Mouse (Mus musculus) erythroid progenitor cell, adult 5-6 weeks (primary cell): ENCODE data around the gene Scnn1b. TPM values are rescaled to one million over a fixed set of nuclear protein-coding genes. Genes with fewer than 3 reads are reported as not detected.

Experiments used
- ATAC-seq: replicated peaks from 2 replicates; pipeline ENCODE4 v1.8.0; 2016; ENCODE audit warnings: moderate number of reproducible peaks, mild to moderate bottlenecking, moderate TSS enrichment, inconsistent platforms; ENCODE audit not compliant: poor library complexity, low FRiP score, severe bottlenecking
- total RNA-seq, 2 experiments: library from RNA; stranded (forward) in 1 of 2; stranded (reverse) in 1 of 2; fragments of 150-400 nt in 1 of 2; fragments of 186-747, 209-891 nt in 1 of 2; gene quantifications; 2 replicates each; pipeline versions ENCODE4 v1.2.3 to v1.2.4; 2015 to 2017; ENCODE audit warnings: low replicate concordance in 2 of 2

Scnn1b gene
- total RNA-seq, 2 experiments from 2014 or later, result not detected

GRCm38 (mm10) chr7:121906879-121907278 is 42.0 kb downstream of the Scnn1b start:
- no peak for ATAC-seq

- no peak for ATAC-seq
Observed at GRCm38 (mm10) chr7:121912250-121912649, 47.4 kb downstream of the Scnn1b start.

GRCm38 (mm10) chr7:121913944-121914343 is 49.1 kb downstream of the Scnn1b start:
- ATAC-seq, result no peak

- no peak for ATAC-seq
Observed at GRCm38 (mm10) chr7:121924361-121924760, 59.5 kb downstream of the Scnn1b start.

GRCm38 (mm10) chr7:121927882-121928281 is 63.0 kb downstream of the Scnn1b start:
- no peak for ATAC-seq

GRCm38 (mm10) chr7:121931246-121931645 is 66.4 kb downstream of the Scnn1b start:
- no peak for ATAC-seq

- ATAC-seq, result no peak
Observed at GRCm38 (mm10) chr7:121933675-121934074, 68.8 kb downstream of the Scnn1b start.

- ATAC-seq, result no peak
Observed at GRCm38 (mm10) chr7:121934346-121934745, 69.5 kb downstream of the Scnn1b start.

- no peak for ATAC-seq
Observed at GRCm38 (mm10) chr7:121935906-121936794, 71.3 kb downstream of the Scnn1b start.

- ATAC-seq, result no peak
Observed at GRCm38 (mm10) chr7:121936861-121937630, 72.2 kb downstream of the Scnn1b start.

- ATAC-seq, result no peak
Observed at GRCm38 (mm10) chr7:121938124-121938891, 73.5 kb downstream of the Scnn1b start.

- ATAC-seq, result no peak
Observed at GRCm38 (mm10) chr7:121939244-121939643, 74.4 kb downstream of the Scnn1b start.

GRCm38 (mm10) chr7:121939729-121940128 is 74.9 kb downstream of the Scnn1b start:
- no peak for ATAC-seq

GRCm38 (mm10) chr7:121941016-121941415 is 76.2 kb downstream of the Scnn1b start:
- no peak for ATAC-seq

- no peak for ATAC-seq
Observed at GRCm38 (mm10) chr7:121941640-121942039, 76.8 kb downstream of the Scnn1b start.

GRCm38 (mm10) chr7:121942371-121942770 is 77.5 kb downstream of the Scnn1b start:
- no peak for ATAC-seq

- no peak for ATAC-seq
Observed at GRCm38 (mm10) chr7:121946196-121946595, 81.4 kb downstream of the Scnn1b start.

GRCm38 (mm10) chr7:121947513-121947912 is 82.7 kb downstream of the Scnn1b start:
- no peak for ATAC-seq

GRCm38 (mm10) chr7:121954891-121955669 is 90.2 kb downstream of the Scnn1b start:
- no peak for ATAC-seq
